Mouse (Mus musculus) cerebellum, postnatal 4 days (tissue): ENCODE results near the gene Mctp2.
A peak's percentile ranks its signal among the peaks of the same experiment; 100 is the strongest.
"Not testable (repeated sequence)": the region's sequence is repeated elsewhere in the genome, so short reads cannot be mapped to it uniquely, and the experiment has no call there.

Experiments used
- DNase-seq, 2 experiments: peaks; one replicate each; pipeline ENCODE4 v3.0.0; 2022; ENCODE audit warnings: low spot score in 2 of 2, mixed read lengths in 1 of 2

Mctp2 gene

DNA sequence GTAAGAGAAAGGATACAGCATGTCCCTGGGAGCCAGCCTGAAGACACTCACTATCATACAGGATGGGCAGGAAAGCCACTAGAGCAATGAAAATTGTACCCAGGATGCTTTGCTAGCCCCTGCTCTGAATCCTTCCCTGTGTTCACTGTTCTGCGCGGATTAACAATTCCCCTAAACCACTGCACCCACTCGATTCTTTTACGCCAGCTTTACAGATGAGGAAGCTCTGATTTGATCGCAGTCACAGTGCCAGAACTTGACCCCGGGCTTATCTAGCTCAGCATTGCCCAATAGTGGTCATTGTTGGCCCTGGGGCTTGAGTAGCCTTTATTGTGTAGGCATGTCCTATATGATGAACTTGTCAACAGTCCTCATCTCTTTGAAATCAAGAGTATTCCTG lies 34.9 kb downstream of the Mctp2 start:
- DNase-seq = no peak

DNA sequence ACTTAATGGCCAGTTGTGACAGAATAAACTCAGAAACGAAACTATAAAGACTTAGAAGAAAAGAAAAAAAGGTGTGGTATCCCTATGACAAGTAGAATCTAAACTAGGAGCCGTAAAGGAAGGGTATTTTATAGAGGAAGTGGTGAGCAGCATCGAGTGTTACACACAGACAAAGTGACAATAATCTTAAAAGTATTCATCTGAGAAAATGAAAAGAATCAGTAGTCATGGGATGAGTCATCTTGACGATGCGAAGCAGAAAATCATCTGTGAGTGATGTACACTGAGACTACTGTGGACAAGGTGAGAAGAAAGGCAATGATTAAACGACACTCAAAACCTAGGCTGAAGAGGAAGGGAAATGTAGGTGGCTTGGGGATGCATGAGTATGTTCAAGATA lies 36.4 kb downstream of the Mctp2 start:
- DNase-seq = no peak

GRCm38 (mm10) chr7:72260766-72261655 lies 45.4 kb downstream of the Mctp2 start:
- no peak for DNase-seq

GRCm38 (mm10) chr7:72259045-72259444 lies 47.4 kb downstream of the Mctp2 start:
- DNase-seq = peak in 1 of 2 experiments; percentile 47

DNA sequence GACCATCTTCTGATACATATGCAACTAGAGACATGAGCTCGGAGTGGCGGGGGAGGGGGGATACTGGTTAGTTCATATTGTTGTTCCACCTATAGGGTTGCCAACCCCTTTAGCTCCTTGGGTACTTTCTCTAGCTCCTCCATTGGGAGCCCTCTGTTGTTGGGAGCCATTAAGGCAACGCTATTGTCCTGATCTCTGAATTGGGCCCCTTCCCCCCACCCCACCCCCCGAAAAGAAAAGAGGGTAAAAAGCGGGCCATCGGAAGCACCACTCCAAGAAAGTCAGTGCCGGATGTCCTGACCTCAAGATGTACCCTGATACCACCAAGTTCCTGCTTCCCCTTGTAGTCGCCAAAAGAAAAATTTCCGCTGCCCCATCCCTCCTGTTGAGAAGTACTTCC lies 56.1 kb downstream of the Mctp2 start:
- not testable (repeated sequence) for DNase-seq

GRCm38 (mm10) chr7:72241269-72241668 lies 65.1 kb downstream of the Mctp2 start:
- DNase-seq = no peak

- DNase-seq = peak in 1 of 2 experiments; percentile 26
Observed at GRCm38 (mm10) chr7:72239782-72240493, 66.5 kb downstream of the Mctp2 start.

- DNase-seq = peak; percentile 48 to 77
Observed at GRCm38 (mm10) chr7:72238575-72238974, 67.8 kb downstream of the Mctp2 start.

GRCm38 (mm10) chr7:72234433-72234998 lies 71.9 kb downstream of the Mctp2 start:
- no peak for DNase-seq

GRCm38 (mm10) chr7:72231182-72231877 lies 75.1 kb downstream of the Mctp2 start:
- DNase-seq = no peak

- DNase-seq = no peak
Observed at GRCm38 (mm10) chr7:72229925-72230324, 76.5 kb downstream of the Mctp2 start.

- no peak for DNase-seq
Observed at GRCm38 (mm10) chr7:72223558-72223957, 82.8 kb downstream of the Mctp2 start.

DNA sequence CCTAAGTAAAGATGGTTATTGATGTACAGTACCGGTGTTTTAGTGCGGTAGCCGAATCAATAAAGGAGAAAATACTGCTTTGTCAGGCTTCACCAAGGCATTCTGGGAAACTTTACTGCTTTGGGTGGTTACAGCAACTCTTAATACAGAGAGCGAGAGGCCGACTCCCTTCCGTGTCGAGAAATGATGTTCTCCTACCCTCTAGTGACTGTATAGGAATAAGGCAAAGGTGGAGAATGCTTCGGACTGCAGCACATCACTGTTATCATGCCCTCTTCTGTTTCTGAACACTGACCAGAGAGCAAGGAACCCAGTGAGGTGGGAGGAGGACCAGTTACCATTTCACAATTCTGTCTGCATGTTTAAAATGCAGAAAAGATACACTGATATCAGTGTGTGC lies 83.9 kb downstream of the Mctp2 start:
- DNase-seq = no peak

GRCm38 (mm10) chr7:72218048-72218447 lies 88.4 kb downstream of the Mctp2 start:
- no peak for DNase-seq

- DNase-seq = no peak
Observed at GRCm38 (mm10) chr7:72215563-72216215, 90.7 kb downstream of the Mctp2 start.

- no peak for DNase-seq
Observed at GRCm38 (mm10) chr7:72210201-72210600, 96.2 kb downstream of the Mctp2 start.

GRCm38 (mm10) chr7:72209296-72209695 lies 97.1 kb downstream of the Mctp2 start:
- DNase-seq = no peak

DNA sequence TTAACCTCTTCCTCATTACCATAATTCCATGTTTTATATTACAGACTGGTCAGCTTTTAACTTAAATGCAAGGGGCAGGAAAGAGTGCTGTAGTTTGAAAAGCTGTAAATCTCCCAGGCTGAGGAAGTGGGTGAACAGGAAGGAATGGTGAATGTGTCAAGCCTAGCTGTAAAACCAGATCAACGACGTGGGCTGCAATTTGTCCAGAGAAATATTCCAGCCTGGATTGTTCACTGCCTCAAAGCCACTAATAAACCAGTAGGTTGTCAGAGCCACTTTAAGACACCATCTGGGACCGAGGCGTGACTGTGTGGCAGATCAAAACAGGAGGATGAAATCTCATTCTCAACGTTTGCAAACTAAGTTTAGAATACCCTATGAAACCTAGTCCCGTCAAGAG lies 99.6 kb downstream of the Mctp2 start:
- no peak for DNase-seq

GRCm38 (mm10) chr7:72195709-72196108 lies 110.7 kb downstream of the Mctp2 start:
- DNase-seq = no peak

- DNase-seq = no peak
Observed at GRCm38 (mm10) chr7:72193304-72193703, 113.1 kb downstream of the Mctp2 start.

- no peak for DNase-seq
Observed at GRCm38 (mm10) chr7:72181651-72182050, 124.8 kb downstream of the Mctp2 start.
